Mouse (Mus musculus): ENCODE data around the gene Gm20696.

- TF ChIP-seq CTCF (IDR thresholded peaks at IDR 0.05; ENCODE audit: low read depth, low read length) (peak; percentile 24; the same call in 1 of the 2 replicates), POLR2A (IDR thresholded peaks at IDR 0.05; ENCODE audit: borderline replicate concordance, low read depth, low read length) (no peak)
Measured at GRCm38 (mm10) chr6:99525351-99525750, 141.2 kb downstream of the Gm20696 start.

All from bone marrow macrophage, adult 2 months (primary cell).